In genomic region chr17:46816306-46816705, GRCm38 (mm10) we compare ENCODE assay signal across 16 mouse cellular contexts. TPM values are rescaled to one million over a fixed set of nuclear protein-coding genes. Genes with fewer than 3 reads are reported as not detected.
"Had no signal": no experiment of that assay in that cellular context is flagged by ENCODE, and none has a peak within 500 bp of the region (broad histone marks: within the 10 kb centered on the region; RNA-seq: fewer than 3 reads in every experiment).

No protein-coding gene starts in this region.

- H3K9ac ChIP-seq: kidney, embryonic 15.5 days; neural tube, embryonic 12.5 days had no signal

- H3K4me3 ChIP-seq: kidney, embryonic 15.5 days; limb, embryonic 10.5 days; neural tube, embryonic 12.5 days had no signal

- H3K4me2 ChIP-seq: kidney, embryonic 15.5 days; neural tube, embryonic 12.5 days had no signal

- H3K9me3 ChIP-seq: kidney, embryonic 15.5 days; limb, embryonic 10.5 days; neural tube, embryonic 12.5 days had no signal

- H3K27me3 ChIP-seq: kidney, embryonic 15.5 days; neural tube, embryonic 12.5 days had no signal

- H3K4me1 ChIP-seq: kidney, embryonic 15.5 days; limb, embryonic 10.5 days; neural tube, embryonic 12.5 days had no signal

- ATAC-seq: intestine, embryonic 16.5 days; lung, postnatal 0 days had no signal

- H3K27ac ChIP-seq: kidney, embryonic 15.5 days; limb, embryonic 10.5 days; neural tube, embryonic 12.5 days had no signal

- DNase-seq: kidney, adult 2 months; kidney, postnatal 25 days; layer of hippocampus, adult 9-11 months; layer of hippocampus, postnatal 36 days; lung, adult 18-20 months; lung, postnatal 36 days; midbrain, embryonic 14.5 days; right cerebral cortex, postnatal 4 days; spleen, adult 18-20 months; thymus, adult 18-20 months had no signal

RNA-seq across cellular contexts. Expression of gene Ptcra, which starts 52.8 kb away (rescaled TPM):
- total RNA-seq: left cerebral cortex, postnatal 10 days had no signal
- polyA plus RNA-seq: lung, postnatal 0 days had no signal
